Mouse (Mus musculus) heart, postnatal 36 days (tissue): ENCODE data around the gene Tmem132a. TPM values are rescaled to one million over a fixed set of nuclear protein-coding genes. Genes with fewer than 3 reads are reported as not detected.

Experiments used
- DNase-seq, 2 experiments: peaks; one replicate each; pipeline ENCODE4 v3.0.0; 2021 to 2022
- intact Hi-C: fragments of 180-260 bp; cut with DNase I; formaldehyde crosslinking; loops from one replicate; pipeline ENCODE4 v1.15.1; 2025
- total RNA-seq, 2 experiments: library from RNA; stranded (reverse); gene quantifications; 2 replicates each; pipeline ENCODE4 v1.2.3; 2021

Tmem132a gene
- total RNA-seq, 2 experiments from 2014 or later: 12.4 to 14.8 TPM

DNA sequence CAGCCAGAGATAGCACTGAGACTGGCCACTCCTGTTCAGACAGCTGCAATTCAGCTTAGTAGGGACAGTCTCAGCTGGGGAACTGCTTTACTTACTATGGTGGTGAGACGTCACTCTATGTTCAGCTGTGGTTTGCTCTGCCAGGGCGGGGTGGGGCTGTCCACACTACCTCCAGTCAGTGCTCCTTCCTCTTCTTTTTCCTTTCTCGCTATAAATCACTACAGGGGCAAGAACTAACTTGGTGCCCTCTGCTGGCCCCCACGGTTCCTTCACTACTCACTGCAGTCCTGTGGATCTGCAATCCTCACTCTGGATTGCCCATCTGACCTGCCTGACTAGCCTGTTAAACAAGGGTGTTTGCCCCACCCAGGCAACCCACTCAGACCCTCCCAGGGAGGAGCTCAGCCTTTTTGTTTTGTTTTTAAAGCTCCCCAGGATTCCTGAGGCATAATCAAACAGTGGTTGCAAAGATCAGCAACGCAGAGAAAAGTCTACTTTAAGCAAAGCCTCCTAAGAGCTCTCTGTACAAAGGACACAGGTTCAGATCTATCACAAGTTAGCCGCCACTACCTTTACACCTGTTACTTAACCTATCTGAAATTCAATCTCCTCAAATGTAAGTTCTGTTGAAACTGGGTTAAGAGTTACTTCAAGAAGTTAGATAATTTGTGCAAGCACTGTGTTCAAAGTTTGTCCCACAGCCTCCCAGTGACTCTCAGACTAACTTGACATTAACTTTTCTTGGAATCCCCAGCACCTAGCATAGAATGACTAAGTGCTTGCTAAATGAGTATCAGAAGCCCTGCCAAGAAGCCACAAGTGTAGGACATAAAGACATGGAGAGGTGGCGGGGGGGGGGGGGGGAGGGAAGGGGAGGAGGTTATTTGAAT is 10.6 kb upstream of the Tmem132a start:
- DNase-seq: peak; percentile 56 to 59
- intact Hi-C loops: loop anchor here (2.0 kb wide), 1 partner anchor 166 kb away; no protein-coding TSS in a partner anchor

GRCm38 (mm10) chr19:10878201-10878837 is 8.6 kb upstream of the Tmem132a start:
- DNase-seq: no peak
- intact Hi-C loops: no loop called here

GRCm38 (mm10) chr19:10871328-10871961 is 1.7 kb upstream of the Tmem132a start:
- intact Hi-C loops: no loop called here
- no peak for DNase-seq

DNA sequence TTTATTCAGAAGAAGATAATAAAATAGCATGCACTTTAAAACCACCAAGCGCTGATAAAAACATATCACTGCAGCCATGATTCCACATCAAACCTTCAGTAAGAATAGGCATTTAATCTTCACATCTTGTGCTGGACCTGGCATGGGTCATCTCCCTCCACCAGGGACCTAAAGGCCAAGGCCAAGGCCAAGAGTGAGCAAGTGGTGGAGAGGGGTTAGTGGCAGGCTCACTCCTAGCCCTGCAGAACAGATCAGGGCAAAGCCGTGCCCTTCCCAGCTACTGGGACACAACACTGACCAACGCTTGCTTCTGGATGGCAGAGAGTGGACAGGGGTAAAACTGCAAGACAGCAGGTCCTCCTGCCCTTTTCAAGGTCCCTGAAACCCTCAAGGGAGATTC is 936 bp upstream of the Tmem132a start:
- intact Hi-C loops: no loop called here
- no peak for DNase-seq

GRCm38 (mm10) chr19:10869241-10869885 is 377 bp downstream of the Tmem132a start:
- DNase-seq: peak; percentile 77 to 80
- intact Hi-C loops: no loop called here

- intact Hi-C loops: no loop called here
- DNase-seq: no peak
These were observed 1.1 kb downstream of the Tmem132a start for GRCm38 (mm10) chr19:10868623-10869141.

DNA sequence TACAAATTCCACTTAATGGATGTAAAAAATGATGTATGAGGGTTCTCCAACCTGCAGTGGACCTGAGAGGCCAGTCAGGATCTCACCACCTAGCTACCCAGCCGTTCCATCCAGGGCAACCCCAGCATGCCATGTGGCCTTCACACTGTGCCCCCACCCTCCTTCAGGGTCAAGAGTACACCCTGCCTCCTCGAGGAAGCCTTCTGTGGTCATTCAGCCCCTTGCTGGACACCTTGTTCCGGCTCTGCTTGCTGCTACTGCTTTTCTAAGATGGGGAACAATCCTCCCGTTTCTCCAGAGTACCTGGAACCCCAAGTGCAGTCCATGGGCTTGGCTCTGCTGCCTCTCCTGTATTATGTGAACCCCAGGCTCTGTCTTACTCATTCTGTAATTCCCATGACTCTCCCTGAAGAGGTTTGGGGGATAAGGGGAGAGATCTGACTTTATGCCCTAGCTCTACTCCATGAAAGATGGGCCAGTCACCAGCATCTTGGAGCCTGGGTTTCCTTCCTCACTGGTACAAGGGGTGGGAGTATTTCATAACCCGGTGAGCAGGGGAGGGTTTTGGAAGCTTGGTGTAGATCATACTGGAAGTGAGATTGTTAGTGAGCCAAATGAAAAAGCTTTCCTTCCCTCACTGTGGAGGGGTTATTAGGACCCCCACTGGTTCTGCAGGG is 1.7 kb downstream of the Tmem132a start:
- intact Hi-C loops: no loop called here
- no peak for DNase-seq

GRCm38 (mm10) chr19:10866351-10866750 is 3.4 kb downstream of the Tmem132a start:
- no peak for DNase-seq
- intact Hi-C loops: no loop called here

GRCm38 (mm10) chr19:10860072-10860497 is 9.7 kb downstream of the Tmem132a start:
- intact Hi-C loops: no loop called here
- DNase-seq: no peak

DNA sequence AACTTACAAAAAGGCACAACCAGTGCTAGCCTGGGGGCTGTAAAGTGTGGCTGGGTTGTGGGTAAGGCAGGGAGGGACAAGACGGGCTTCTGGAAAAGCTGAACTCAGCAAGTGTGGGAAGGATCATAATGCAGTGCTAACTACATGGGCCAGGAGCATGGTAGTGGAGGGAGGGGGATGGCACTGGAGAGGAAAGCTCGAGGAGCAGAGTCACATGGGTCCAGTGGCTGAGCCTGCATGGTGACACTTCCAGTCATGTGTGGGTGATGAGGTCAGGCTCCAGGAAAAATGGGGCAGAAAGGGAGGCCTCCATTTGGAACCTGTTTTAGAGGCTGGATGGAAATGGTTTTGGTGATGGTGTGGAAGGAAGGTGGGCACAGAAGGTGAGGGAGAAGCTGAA is 13.2 kb downstream of the Tmem132a start:
- no peak for DNase-seq
- intact Hi-C loops: no loop called here

GRCm38 (mm10) chr19:10855422-10855821 is 14.3 kb downstream of the Tmem132a start:
- intact Hi-C loops: no loop called here
- no peak for DNase-seq

DNA sequence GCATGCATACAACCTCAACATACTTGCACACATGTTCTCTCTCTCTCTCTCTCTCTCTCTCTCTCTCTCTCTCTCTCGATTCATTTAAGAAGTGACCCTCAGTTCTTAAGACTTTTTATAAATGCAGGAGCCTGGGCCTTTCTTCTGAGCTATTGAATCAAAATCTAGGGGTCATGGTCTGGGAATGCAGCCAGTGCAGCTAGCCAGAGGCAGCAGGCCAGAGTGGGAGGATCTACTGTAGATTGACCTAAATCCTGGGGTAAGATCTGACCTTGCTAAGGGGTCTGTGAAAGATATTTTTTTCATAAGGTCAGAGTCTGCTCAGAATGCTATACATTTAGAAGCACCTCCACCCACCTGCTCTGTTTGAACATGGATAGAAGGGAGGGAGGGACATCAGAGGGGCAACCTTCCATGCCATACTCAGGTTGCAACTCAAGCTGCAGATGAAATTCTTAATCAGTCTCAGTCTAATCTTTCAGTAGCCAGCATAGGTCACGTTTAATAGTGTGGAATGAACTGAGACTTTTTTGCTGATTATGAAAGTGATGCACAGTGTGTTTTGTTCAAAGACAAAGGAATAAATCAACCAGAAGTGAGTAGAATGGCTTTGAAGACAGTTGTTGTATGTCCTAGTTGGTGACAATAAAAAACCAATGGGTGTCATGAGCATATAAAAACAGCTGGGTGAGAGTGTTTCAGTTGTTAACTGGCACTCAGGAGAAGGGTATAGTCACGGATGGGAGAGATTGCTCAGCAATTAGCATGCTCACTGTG is 22.2 kb downstream of the Tmem132a start:
- peak; percentile 26 to 50 for DNase-seq
- intact Hi-C loops: no loop called here

DNA sequence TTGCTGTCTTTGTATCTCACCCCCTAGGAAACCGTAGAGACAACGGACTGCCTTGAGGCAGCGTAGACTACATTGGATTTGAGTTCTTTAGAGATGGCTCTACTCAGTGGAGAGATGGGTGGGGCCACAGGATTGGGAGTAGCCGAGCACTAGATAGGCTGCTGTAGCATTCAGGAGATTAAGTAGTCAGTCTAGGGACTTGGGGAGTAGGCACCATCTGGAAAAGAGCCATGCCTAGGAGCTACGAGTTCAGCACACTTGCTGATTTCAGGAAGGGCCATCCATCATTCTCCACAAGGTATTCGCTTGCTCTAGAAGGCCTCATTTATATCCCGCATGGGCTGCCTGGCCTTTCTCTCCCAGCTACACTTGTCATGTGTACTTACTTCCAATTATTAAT is 23.6 kb downstream of the Tmem132a start:
- DNase-seq: no peak
- intact Hi-C loops: no loop called here

DNA sequence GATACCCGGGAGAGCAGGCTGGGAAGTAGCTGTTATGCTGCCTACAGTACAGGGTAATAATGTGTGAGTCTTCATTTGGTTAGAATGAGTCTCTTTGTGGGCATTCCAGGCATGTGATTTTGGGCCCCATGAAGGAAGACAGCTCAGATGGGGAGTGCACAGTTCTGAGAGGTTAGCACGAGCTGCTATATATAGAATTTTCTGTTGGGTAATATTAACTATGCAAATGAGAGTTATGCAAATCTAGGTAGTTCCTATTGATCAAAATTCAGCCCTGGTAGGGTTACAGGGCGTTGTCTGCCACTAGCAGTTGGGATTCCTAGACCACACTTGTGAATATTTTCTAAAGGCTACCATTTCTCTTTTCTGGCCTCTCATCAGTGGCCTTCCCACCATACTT is 24.3 kb downstream of the Tmem132a start:
- no peak for DNase-seq
- intact Hi-C loops: no loop called here

GRCm38 (mm10) chr19:10844206-10844605 is 25.5 kb downstream of the Tmem132a start:
- intact Hi-C loops: no loop called here
- no peak for DNase-seq

- peak in 1 of 2 experiments; percentile 27 for DNase-seq
These were observed 26.8 kb downstream of the Tmem132a start for GRCm38 (mm10) chr19:10842914-10843313.

DNA sequence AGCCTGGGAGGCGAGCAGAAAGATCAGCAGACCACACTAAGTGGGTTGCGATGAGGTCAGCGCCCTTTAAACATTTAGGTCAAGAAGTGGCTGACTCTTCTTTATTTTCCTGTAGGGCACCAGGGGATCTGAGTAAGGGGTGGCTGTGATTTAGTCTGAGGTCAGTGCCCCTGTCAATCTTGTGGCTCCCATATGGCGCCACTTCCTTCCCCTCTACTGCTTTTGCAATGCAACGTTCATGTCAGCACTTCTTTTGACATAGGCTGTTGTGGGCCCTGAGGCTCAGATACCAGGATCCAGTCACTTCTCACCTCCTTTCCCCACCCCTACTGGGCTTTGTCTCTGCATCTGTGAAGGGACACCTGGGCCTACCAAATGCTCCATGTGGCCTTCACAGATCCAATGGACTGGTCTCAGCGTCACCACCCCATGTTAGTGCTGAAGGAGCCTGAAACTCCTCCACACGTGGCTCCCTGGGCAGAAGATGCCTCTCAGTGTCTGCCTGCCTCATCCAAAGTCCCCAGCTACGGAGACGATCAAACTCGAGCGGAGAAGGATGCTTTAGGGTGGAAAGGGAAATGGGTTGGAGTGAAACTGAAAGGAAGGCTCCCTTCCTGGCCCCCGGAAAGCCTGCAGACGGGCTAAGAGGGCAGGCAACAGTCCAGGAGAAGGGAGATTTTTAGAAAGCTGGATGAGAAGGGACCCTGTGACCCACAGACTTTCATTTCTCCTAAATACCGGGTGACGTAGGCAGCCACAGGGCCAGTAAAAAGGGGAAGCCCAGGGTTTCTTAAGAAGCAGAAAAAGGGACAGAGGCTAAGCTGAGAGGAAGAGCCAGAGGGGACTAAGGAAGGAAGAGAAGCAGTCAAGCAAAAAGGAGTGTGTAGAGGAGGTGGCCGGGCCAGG is 27.8 kb downstream of the Tmem132a start:
- peak; percentile 45 to 46 for DNase-seq
- intact Hi-C loops: no loop called here

More at GRCm38 (mm10) chr19:10842914-10843313, 26.8 kb downstream of the Tmem132a start:
- intact Hi-C loops: no loop called here
